Mouse (Mus musculus): ENCODE data around the gene Trh. TPM values are rescaled to one million over a fixed set of nuclear protein-coding genes. Genes with fewer than 3 reads are reported as not detected.

Trh gene
- total RNA-seq (2023; ENCODE audit: inconsistent age), result not detected in 4 replicates

GRCm38 (mm10) chr6:92244591-92244990, at the start of gene Trh:
Gene Trh (minus strand): TSS chr6:92244650.

GRCm38 (mm10) chr6:92214773-92215449, 29.5 kb downstream of the Trh start, which contains the start of gene Rbsn:
Gene Rbsn (minus strand): TSS chr6:92214925.

Other genes with a start within 250 kb of the Trh start
- gene Nr2c2, start 153.3 kb downstream of the Trh start, total RNA-seq (2023; ENCODE audit: inconsistent age), result 67.8 to 79.6 TPM (median 75.8 TPM) in 4 replicates
- 10.1 to 20.9 TPM (median 17.1 TPM) in 4 replicates for gene Mrps25, start 60.6 kb downstream of the Trh start, total RNA-seq (2023; ENCODE audit: inconsistent age)
- 30.0 to 36.9 TPM (median 33.9 TPM) in 4 replicates for gene Rbsn, start 29.7 kb downstream of the Trh start, total RNA-seq (2023; ENCODE audit: inconsistent age)

Measured in B cell, adult (primary cell).